Mouse (Mus musculus) intestine, embryonic 15.5 days (tissue): ENCODE measurements around the gene Pyy. TPM values are rescaled to one million over a fixed set of nuclear protein-coding genes. Genes with fewer than 3 reads are reported as not detected.

Source experiments
- ATAC-seq: fragments of 200-750 bp; cut with Nextera tagmentation; 2 replicates; pipeline ENCODE4 v1.8.0; 2017; ENCODE audit warnings: moderate TSS enrichment, moderate library complexity
- H3K27ac ChIP-seq: fragments of 300-500 bp; sonication (generic); 2 replicates; pipeline ENCODE4 v1.5.1; 2015; ENCODE audit warnings: mild to moderate bottlenecking, inconsistent platforms
- H3K27me3 ChIP-seq: fragments of 300-500 bp; sonication (generic); replicated peaks from 2 replicates; pipeline ENCODE4 v1.6.1; 2015; ENCODE audit warnings: inconsistent platforms
- H3K36me3 ChIP-seq: fragments of 300-500 bp; sonication (generic); 2 replicates; pipeline ENCODE4 v1.6.1; 2015; ENCODE audit warnings: inconsistent platforms
- H3K4me1 ChIP-seq: fragments of 300-500 bp; sonication (generic); replicated peaks from 2 replicates; pipeline ENCODE4 v1.6.1; 2015; ENCODE audit warnings: inconsistent platforms
- H3K4me2 ChIP-seq: fragments of 300-500 bp; sonication (generic); replicated peaks from 2 replicates; pipeline ENCODE4 v1.6.1; 2015; ENCODE audit warnings: mild to moderate bottlenecking, inconsistent platforms
- H3K4me3 ChIP-seq: fragments of 300-500 bp; sonication (generic); replicated peaks from 2 replicates; pipeline ENCODE4 v1.5.1; 2015; ENCODE audit warnings: inconsistent platforms
- H3K9ac ChIP-seq: fragments of 300-500 bp; sonication (generic); 2 replicates; pipeline ENCODE4 v1.6.1; 2015; ENCODE audit warnings: inconsistent platforms
- H3K9me3 ChIP-seq: fragments of 300-500 bp; sonication (generic); 2 replicates; pipeline ENCODE4 v1.6.1; 2016; ENCODE audit warnings: inconsistent platforms
- WGBS: fragments of 180-500 bp; shearing (Covaris S2); methylation state at CpG from one replicate; pipeline ENCODE4 v1.1.7; 2015; 5-methylcytosine and 5-hydroxymethylcytosine counted together
- polyA plus RNA-seq: library from polyadenylated mRNA; unstranded; fragments of >200 nt; fragmentation: Nextera tagmentation; extraction: Ambion mirVana; gene quantifications from 2 replicates; pipeline ENCODE4 v1.2.1, GENCODE M21; 2015

Pyy gene
- polyA plus RNA-seq, 1 experiment from 2014 or later: 57.2 TPM

GRCm38 (mm10) chr11:102063076-102063475 lies 44.6 kb downstream of the Pyy start:
- WGBS: 60% methylated on average over 13 of the region's 13 CpGs

GRCm38 (mm10) chr11:102061941-102062473 lies 45.6 kb downstream of the Pyy start:
- Histone ChIP-seq H3K27me3 (no peaks in the 10 kb centered on the region), H3K9me3 (no peaks in the 10 kb centered on the region), H3K4me1 (peaks cover 6% of the 10 kb centered on the region), H3K4me2 (peak overlapping the region; percentile 87; the same call in 1 of the 2 replicates), H3K36me3 (no peaks in the 10 kb centered on the region), H3K4me3 (peak overlapping the region; percentile 35; the same call in 1 of the 2 replicates), H3K27ac (no peak overlapping the region), H3K9ac (no peak overlapping the region)
- ATAC-seq: no peak
- WGBS: 35% methylated on average over 16 of the region's 16 CpGs

More at GRCm38 (mm10) chr11:102063076-102063475, 44.6 kb downstream of the Pyy start:
- no peak overlapping the region for H3K27ac ChIP-seq
- no peaks in the 10 kb centered on the region for H3K36me3 ChIP-seq
- H3K4me3 ChIP-seq: no peak overlapping the region
- H3K9ac ChIP-seq: no peak overlapping the region
- H3K4me1 ChIP-seq: peaks cover 6% of the 10 kb centered on the region
- no peak for ATAC-seq
- H3K27me3 ChIP-seq: no peaks in the 10 kb centered on the region
- H3K9me3 ChIP-seq: no peaks in the 10 kb centered on the region
- H3K4me2 ChIP-seq: no peak overlapping the region

GRCm38 (mm10) chr11:102061236-102061940 lies 46.2 kb downstream of the Pyy start:
- Histone ChIP-seq H3K4me3 (peak overlapping the region; percentile 35), H3K36me3 (no peaks in the 10 kb centered on the region), H3K4me2 (peak overlapping the region; percentile 87), H3K9me3 (no peaks in the 10 kb centered on the region), H3K4me1 (peaks cover 6% of the 10 kb centered on the region), H3K9ac (no peak overlapping the region), H3K27me3 (no peaks in the 10 kb centered on the region), H3K27ac (no peak overlapping the region)
- ATAC-seq: peak; percentile 76
- 4% methylated on average over 23 of the region's 23 CpGs for WGBS

Other genes starting within 250 kb of the Pyy start
- 4.4 and 4.5 TPM in 2 replicates for gene Meox1, start 213.5 kb downstream of the Pyy start, polyA plus RNA-seq
- gene Sost, start 140.8 kb downstream of the Pyy start, polyA plus RNA-seq: 0.13 TPM in 2 replicates
- not detected in 2 replicates for gene Cfap97d1, start 123.6 kb downstream of the Pyy start, polyA plus RNA-seq
- gene Dusp3, start 120.8 kb downstream of the Pyy start, polyA plus RNA-seq: 25.6 and 26.5 TPM in 2 replicates
- 7.6 and 7.9 TPM in 2 replicates for gene Mpp3, start 79.4 kb downstream of the Pyy start, polyA plus RNA-seq
- gene Cd300lg, start 66.3 kb downstream of the Pyy start, polyA plus RNA-seq: 0.98 and 1.6 TPM in 2 replicates
- gene Mpp2, start 19.3 kb downstream of the Pyy start, polyA plus RNA-seq: 6.2 and 6.8 TPM in 2 replicates
- 4.5 and 6.2 TPM in 2 replicates for gene Ppy, start 6.5 kb downstream of the Pyy start, polyA plus RNA-seq
- 24.0 and 25.6 TPM in 2 replicates for gene Nags, start 37.7 kb upstream of the Pyy start, polyA plus RNA-seq
- gene Tmem101, start 48.6 kb upstream of the Pyy start, polyA plus RNA-seq: 23.8 and 26.4 TPM in 2 replicates
- gene Lsm12, start 77.5 kb upstream of the Pyy start, polyA plus RNA-seq: 118 and 140 TPM in 2 replicates
- gene G6pc3, start 81.8 kb upstream of the Pyy start, polyA plus RNA-seq: 31.1 and 33.9 TPM in 2 replicates
- 54.3 and 62.8 TPM in 2 replicates for gene Hdac5, start 122.3 kb upstream of the Pyy start, polyA plus RNA-seq
- gene BC030867, start 141.1 kb upstream of the Pyy start, polyA plus RNA-seq: 13.1 and 13.5 TPM in 2 replicates
- 0.08 TPM in 1 of 2 replicates, not detected in the other for gene Asb16, start 160.9 kb upstream of the Pyy start, polyA plus RNA-seq
- gene Tmub2, start 177.1 kb upstream of the Pyy start, polyA plus RNA-seq: 44.3 and 48.5 TPM in 2 replicates
- 11.8 and 13.6 TPM in 2 replicates for gene Atxn7l3, start 188.8 kb upstream of the Pyy start, polyA plus RNA-seq
- 77.8 and 80.2 TPM in 2 replicates for gene Ubtf, start 211.9 kb upstream of the Pyy start, polyA plus RNA-seq